Mouse (Mus musculus) limb, embryonic 15.5 days (tissue): ENCODE results near the gene 1810049J17Rik. TPM values are rescaled to one million over a fixed set of nuclear protein-coding genes. Genes with fewer than 3 reads are reported as not detected.

Experiments
- ATAC-seq: fragments of 200-750 bp; cut with Nextera tagmentation; 2 replicates; pipeline ENCODE4 v1.8.0; 2017; ENCODE audit warnings: low read depth, moderate TSS enrichment; ENCODE audit not compliant: insufficient number of reproducible peaks, low FRiP score, low TSS enrichment
- H3K27ac ChIP-seq: fragments of 300-500 bp; sonication (generic); 2 replicates; pipeline ENCODE4 v1.5.1; 2015; ENCODE audit warnings: moderate library complexity, mild to moderate bottlenecking, inconsistent platforms
- H3K27me3 ChIP-seq: fragments of 300-500 bp; sonication (generic); 2 replicates; pipeline ENCODE4 v1.6.1; 2015; ENCODE audit warnings: inconsistent platforms
- H3K36me3 ChIP-seq: fragments of 300-500 bp; sonication (generic); 2 replicates; pipeline ENCODE4 v1.6.1; 2015; ENCODE audit warnings: inconsistent platforms
- H3K4me1 ChIP-seq: fragments of 300-500 bp; sonication (generic); 2 replicates; pipeline ENCODE4 v1.6.1; 2015; ENCODE audit warnings: inconsistent platforms
- H3K4me2 ChIP-seq: fragments of 300-500 bp; sonication (generic); 2 replicates; pipeline ENCODE4 v1.6.1; 2015; ENCODE audit warnings: mild to moderate bottlenecking, inconsistent platforms
- H3K4me3 ChIP-seq: fragments of 300-500 bp; sonication (generic); 2 replicates; pipeline ENCODE4 v1.5.1; 2015; ENCODE audit warnings: mild to moderate bottlenecking, inconsistent platforms
- H3K9ac ChIP-seq: fragments of 300-500 bp; sonication (generic); 2 replicates; pipeline ENCODE4 v1.6.1; 2015; ENCODE audit warnings: inconsistent platforms
- H3K9me3 ChIP-seq: fragments of 300-500 bp; sonication (generic); 2 replicates; pipeline ENCODE4 v1.6.1; 2016; ENCODE audit warnings: inconsistent platforms
- WGBS: fragments of 180-500 bp; shearing (Covaris S2); methylation state at CpG from one replicate; pipeline ENCODE4 v1.1.7; 2015; 5-methylcytosine and 5-hydroxymethylcytosine counted together
- polyA plus RNA-seq: library from polyadenylated mRNA; unstranded; fragments of >200 nt; fragmentation: Nextera tagmentation; extraction: Ambion mirVana; gene quantifications from 2 replicates; pipeline ENCODE4 v1.2.1, GENCODE M21; 2015

1810049J17Rik gene
- polyA plus RNA-seq, 1 experiment from 2014 or later: 0.59 TPM

- Histone ChIP-seq H3K9me3 (no peaks in the 10 kb centered on the region), H3K27ac (no peak overlapping the region), H3K4me3 (no peak overlapping the region), H3K4me1 (peaks cover 2% of the 10 kb centered on the region; the same call in 1 of the 2 replicates), H3K4me2 (no peak overlapping the region), H3K9ac (no peak overlapping the region), H3K27me3 (no peaks in the 10 kb centered on the region), H3K36me3 (peaks cover 20% of the 10 kb centered on the region)
- no peak for ATAC-seq
- WGBS: 67% methylated on average over 5 of the region's 5 CpGs
Observed at GRCm38 (mm10) chr15:12340536-12341400, 19.1 kb upstream of the 1810049J17Rik start.

- no peak for ATAC-seq
- WGBS: 51% methylated on average over 3 of the region's 3 CpGs
Observed at GRCm38 (mm10) chr15:12337779-12338137, 16.1 kb upstream of the 1810049J17Rik start.

GRCm38 (mm10) chr15:12337030-12337778, 15.5 kb upstream of the 1810049J17Rik start:
- no peak for ATAC-seq
- 85% methylated on average over 4 of the region's 4 CpGs for WGBS
- Histone ChIP-seq H3K4me1 (peaks cover 2% of the 10 kb centered on the region; the same call in 1 of the 2 replicates), H3K27me3 (no peaks in the 10 kb centered on the region), H3K4me3 (no peak overlapping the region), H3K36me3 (peaks cover 4% of the 10 kb centered on the region; the same call in 1 of the 2 replicates), H3K27ac (no peak overlapping the region), H3K4me2 (no peak overlapping the region), H3K9me3 (no peaks in the 10 kb centered on the region), H3K9ac (no peak overlapping the region)

More at GRCm38 (mm10) chr15:12337779-12338137, 16.1 kb upstream of the 1810049J17Rik start:
- H3K4me1 ChIP-seq: peaks cover 2% of the 10 kb centered on the region; the same call in 1 of the 2 replicates
- no peaks in the 10 kb centered on the region for H3K27me3 ChIP-seq
- no peak overlapping the region for H3K4me2 ChIP-seq
- no peak overlapping the region for H3K9ac ChIP-seq
- H3K4me3 ChIP-seq: no peak overlapping the region
- no peaks in the 10 kb centered on the region for H3K9me3 ChIP-seq
- peaks cover 4% of the 10 kb centered on the region; the same call in 1 of the 2 replicates for H3K36me3 ChIP-seq
- H3K27ac ChIP-seq: no peak overlapping the region

GRCm38 (mm10) chr15:12334381-12334780, 12.7 kb upstream of the 1810049J17Rik start:
- Histone ChIP-seq H3K9me3 (no peaks in the 10 kb centered on the region), H3K4me2 (no peak overlapping the region), H3K27ac (no peak overlapping the region), H3K9ac (no peak overlapping the region), H3K4me3 (no peak overlapping the region), H3K36me3 (no peaks in the 10 kb centered on the region), H3K4me1 (peaks cover 3% of the 10 kb centered on the region; the same call in 1 of the 2 replicates), H3K27me3 (no peaks in the 10 kb centered on the region)
- 84% methylated on average over 4 of the region's 4 CpGs for WGBS
- no peak for ATAC-seq

- H3K4me1 ChIP-seq: peaks cover 4% of the 10 kb centered on the region; the same call in 1 of the 2 replicates
- H3K36me3 ChIP-seq: no peaks in the 10 kb centered on the region; the same call in 1 of the 2 replicates
- no peak overlapping the region for H3K4me2 ChIP-seq
- H3K4me3 ChIP-seq: no peak overlapping the region
- H3K27me3 ChIP-seq: no peaks in the 10 kb centered on the region
- H3K9me3 ChIP-seq: no peaks in the 10 kb centered on the region
- no peak overlapping the region for H3K9ac ChIP-seq
- WGBS: 51% methylated on average over 1 of the region's 1 CpGs
- H3K27ac ChIP-seq: no peak overlapping the region
- ATAC-seq: no peak
Observed at GRCm38 (mm10) chr15:12331300-12331699, 9.6 kb upstream of the 1810049J17Rik start.

GRCm38 (mm10) chr15:12330892-12331291, 9.2 kb upstream of the 1810049J17Rik start:
- ATAC-seq: no peak
- Histone ChIP-seq H3K27ac (no peak overlapping the region), H3K9me3 (no peaks in the 10 kb centered on the region), H3K4me3 (no peak overlapping the region), H3K27me3 (no peaks in the 10 kb centered on the region), H3K4me1 (peaks cover 5% of the 10 kb centered on the region; the same call in 1 of the 2 replicates), H3K36me3 (no peaks in the 10 kb centered on the region; the same call in 1 of the 2 replicates), H3K9ac (no peak overlapping the region), H3K4me2 (no peak overlapping the region)

GRCm38 (mm10) chr15:12330389-12330788, 8.7 kb upstream of the 1810049J17Rik start:
- WGBS: 79% methylated on average over 3 of the region's 3 CpGs
- Histone ChIP-seq H3K4me3 (no peak overlapping the region), H3K27me3 (no peaks in the 10 kb centered on the region), H3K9ac (no peak overlapping the region), H3K4me2 (no peak overlapping the region), H3K36me3 (no peaks in the 10 kb centered on the region; the same call in 1 of the 2 replicates), H3K9me3 (no peaks in the 10 kb centered on the region), H3K27ac (peak overlapping the region; percentile 47; the same call in 1 of the 2 replicates), H3K4me1 (peaks cover 5% of the 10 kb centered on the region; the same call in 1 of the 2 replicates)
- no peak for ATAC-seq

GRCm38 (mm10) chr15:12324326-12324725, 2.6 kb upstream of the 1810049J17Rik start:
- Histone ChIP-seq H3K9ac (no peak overlapping the region), H3K4me1 (peaks cover 8% of the 10 kb centered on the region), H3K36me3 (no peaks in the 10 kb centered on the region; the same call in 1 of the 2 replicates), H3K27me3 (no peaks in the 10 kb centered on the region), H3K27ac (no peak overlapping the region), H3K4me3 (no peak overlapping the region; the same call in 1 of the 2 replicates), H3K9me3 (no peaks in the 10 kb centered on the region), H3K4me2 (no peak overlapping the region; the same call in 1 of the 2 replicates)
- no peak for ATAC-seq
- WGBS: 93% methylated on average over 1 of the region's 1 CpGs

- 5% methylated on average over 9 of the region's 9 CpGs for WGBS
- no peak for ATAC-seq
- peak overlapping the region; percentile 91; the same call in 1 of the 2 replicates for H3K27ac ChIP-seq
Observed at GRCm38 (mm10) chr15:12322676-12323402, 1.1 kb upstream of the 1810049J17Rik start.

GRCm38 (mm10) chr15:12321091-12321787, 460 bp downstream of the 1810049J17Rik start, which contains the start of gene Golph3:
Gene Golph3 (plus strand): TSS chr15:12321450.
- peak; percentile 91 for ATAC-seq
- peak within 1 kb of the TSS; percentile 89 for H3K9ac ChIP-seq
- peak within 1 kb of the TSS; percentile 70 for H3K4me2 ChIP-seq
- H3K4me1 ChIP-seq: peaks cover 6% of the 10 kb centered on the region
- WGBS: under 1% methylated on average over 74 of the region's 74 CpGs
- peak within 1 kb of the TSS; percentile 91 for H3K27ac ChIP-seq
- peaks cover 4% of the 10 kb centered on the region; the same call in 1 of the 2 replicates for H3K27me3 ChIP-seq
- no peaks in the 10 kb centered on the region for H3K36me3 ChIP-seq
- H3K4me3 ChIP-seq: peak within 1 kb of the TSS; percentile 98
- H3K9me3 ChIP-seq: no peaks in the 10 kb centered on the region

More at GRCm38 (mm10) chr15:12322676-12323402, 1.1 kb upstream of the 1810049J17Rik start:
- Histone ChIP-seq H3K36me3 (no peaks in the 10 kb centered on the region; the same call in 1 of the 2 replicates), H3K9ac (peak overlapping the region; percentile 89; the same call in 1 of the 2 replicates), H3K9me3 (no peaks in the 10 kb centered on the region), H3K4me1 (peaks cover 8% of the 10 kb centered on the region), H3K27me3 (peaks cover 4% of the 10 kb centered on the region; the same call in 1 of the 2 replicates), H3K4me2 (peak overlapping the region; percentile 70), H3K4me3 (peak overlapping the region; percentile 98)
